Mouse (Mus musculus) heart, postnatal 10 days (tissue): Measurements from ENCODE around the gene Efcab7. TPM values are rescaled to one million over a fixed set of nuclear protein-coding genes. Genes with fewer than 3 reads are reported as not detected.

ENCODE experiments used
- DNase-seq, 2 experiments: peaks; one replicate each; pipeline ENCODE4 v3.0.0; 2021
- intact Hi-C: fragments of 180-260 bp; cut with DNase I; formaldehyde crosslinking; loops from one replicate; pipeline ENCODE4 v1.15.1; 2025
- total RNA-seq, 2 experiments: library from RNA; stranded (reverse); gene quantifications; 2 replicates each; pipeline ENCODE4 v1.2.3; 2021

Gene Efcab7
- total RNA-seq, 2 experiments from 2014 or later = 2.7 to 2.8 TPM

GRCm38 (mm10) chr4:99941655-99942414, 112.8 kb downstream of the Efcab7 start:
- intact Hi-C loops = no loop called here
- DNase-seq = peak; percentile 70 to 73

- intact Hi-C loops = loop anchor here (5.0 kb wide), 1 partner anchor 148 kb away; no protein-coding TSS in a partner anchor
- no peak for DNase-seq
Observed at GRCm38 (mm10) chr4:99944606-99945005, 115.6 kb downstream of the Efcab7 start.

GRCm38 (mm10) chr4:99945011-99945410, 116.0 kb downstream of the Efcab7 start:
- intact Hi-C loops = loop anchor here (5.0 kb wide), 1 partner anchor 147 kb away; no protein-coding TSS in a partner anchor

GRCm38 (mm10) chr4:99946516-99946915, 117.5 kb downstream of the Efcab7 start:
- DNase-seq = no peak
- intact Hi-C loops = loop anchor here (2.0 to 5.0 kb wide), 2 partner anchors 146 to 592 kb away; no protein-coding TSS in a partner anchor

More at GRCm38 (mm10) chr4:99945011-99945410, 116.0 kb downstream of the Efcab7 start:
- DNase-seq = no peak

- intact Hi-C loops = loop anchor here (1.0 to 5.0 kb wide), 3 partner anchors 145 to 592 kb away; no protein-coding TSS in a partner anchor
- no peak for DNase-seq
Observed at GRCm38 (mm10) chr4:99947192-99947591, 118.2 kb downstream of the Efcab7 start.

- intact Hi-C loops = loop anchor here (1.0 to 5.0 kb wide), 3 partner anchors 144 to 591 kb away; no protein-coding TSS in a partner anchor
- DNase-seq = no peak
Observed at GRCm38 (mm10) chr4:99947896-99948295, 118.9 kb downstream of the Efcab7 start.

GRCm38 (mm10) chr4:99953904-99954303, 124.9 kb downstream of the Efcab7 start:
- intact Hi-C loops = no loop called here
- DNase-seq = no peak

- intact Hi-C loops = no loop called here
- DNase-seq = no peak
Observed at GRCm38 (mm10) chr4:99955396-99955795, 126.4 kb downstream of the Efcab7 start.

GRCm38 (mm10) chr4:99957186-99957585, 128.2 kb downstream of the Efcab7 start:
- DNase-seq = no peak
- intact Hi-C loops = no loop called here

- intact Hi-C loops = no loop called here
Observed at GRCm38 (mm10) chr4:99958084-99958815, 129.3 kb downstream of the Efcab7 start.

GRCm38 (mm10) chr4:99959308-99959707, 130.3 kb downstream of the Efcab7 start:
- intact Hi-C loops = no loop called here
- DNase-seq = no peak

More at GRCm38 (mm10) chr4:99958084-99958815, 129.3 kb downstream of the Efcab7 start:
- no peak for DNase-seq

Other genes with a start within 250 kb of the Efcab7 start
- gene Foxd3, start 172.9 kb upstream of the Efcab7 start, total RNA-seq = 1 to 10 TPM in 1 of 2 experiments, under 1 TPM in 1; 0.79 to 1.4 TPM
- gene Alg6, start 113.5 kb upstream of the Efcab7 start, total RNA-seq = 1 to 10 TPM; 7.9 to 8.0 TPM
- 100 to 1,000 TPM; 222 to 228 TPM for gene Pgm1, start 100.2 kb downstream of the Efcab7 start, total RNA-seq
- gene Itgb3bp, start 100.6 kb downstream of the Efcab7 start, total RNA-seq = 1 to 10 TPM; 7.6 to 8.8 TPM